Mouse (Mus musculus) frontal cortex, postnatal 36 days (tissue): ENCODE data around the gene Mms19.

Experiments used
- DNase-seq, 2 experiments: peaks; one replicate each; pipeline ENCODE4 v3.0.0; 2022; ENCODE audit warnings: low spot score in 2 of 2

Mms19 gene

DNA sequence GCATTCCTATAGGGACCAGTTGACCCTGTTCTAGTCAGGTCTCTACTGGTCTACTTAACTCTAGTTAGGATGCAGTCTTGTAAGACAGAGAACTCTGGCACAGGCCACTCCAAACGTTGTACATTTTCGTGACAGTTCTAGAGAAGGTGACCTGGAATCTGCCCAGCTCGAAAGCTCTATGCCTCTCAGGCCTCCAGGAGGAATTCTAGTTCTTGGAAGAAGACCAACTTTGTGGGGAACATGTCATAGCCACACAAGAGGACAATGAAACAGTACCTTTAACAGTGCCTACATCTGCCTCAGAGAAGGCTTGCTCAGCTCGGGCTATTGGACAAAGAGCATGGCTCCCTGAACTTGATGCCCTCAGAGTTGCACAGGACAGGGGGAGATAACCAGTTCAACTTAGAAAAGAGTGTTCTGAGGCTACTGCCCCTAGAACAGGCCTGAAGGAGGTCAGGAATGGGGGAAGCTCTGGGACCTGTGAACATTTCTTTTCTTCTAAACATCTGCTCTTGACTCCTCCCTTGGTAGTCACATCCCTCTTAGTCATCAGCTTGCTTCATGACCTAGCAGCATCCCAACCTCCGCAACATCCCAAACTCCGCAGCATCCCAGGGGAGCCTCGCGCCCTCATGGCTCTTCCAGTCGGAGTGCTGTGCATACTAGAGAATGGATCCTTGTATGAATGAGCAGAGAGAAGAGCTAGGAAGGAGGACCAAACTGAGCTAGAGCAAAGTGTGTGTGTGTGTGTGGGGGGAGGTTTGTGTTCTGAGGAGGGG is 18.0 kb upstream of the Mms19 start:
- DNase-seq, result no peak

DNA sequence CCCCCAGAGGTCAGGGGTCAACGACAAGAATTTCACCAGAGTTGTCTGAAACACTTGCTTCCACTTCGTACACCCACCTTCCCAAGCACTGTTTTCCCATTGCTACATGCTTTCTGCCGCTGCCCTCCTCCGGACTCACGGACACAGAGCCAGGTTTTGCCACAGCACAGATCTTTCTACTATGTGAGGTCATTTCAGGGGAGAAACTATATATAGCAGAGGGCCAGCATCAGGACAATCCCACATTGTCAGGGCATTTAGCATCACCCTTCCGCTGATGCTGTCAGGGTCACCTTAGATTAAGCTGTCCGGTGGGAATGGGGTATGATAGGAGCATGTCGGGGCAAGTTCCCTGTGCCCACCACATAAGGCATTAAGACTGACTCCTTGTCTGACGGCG is 16.1 kb upstream of the Mms19 start:
- DNase-seq, result no peak

DNA sequence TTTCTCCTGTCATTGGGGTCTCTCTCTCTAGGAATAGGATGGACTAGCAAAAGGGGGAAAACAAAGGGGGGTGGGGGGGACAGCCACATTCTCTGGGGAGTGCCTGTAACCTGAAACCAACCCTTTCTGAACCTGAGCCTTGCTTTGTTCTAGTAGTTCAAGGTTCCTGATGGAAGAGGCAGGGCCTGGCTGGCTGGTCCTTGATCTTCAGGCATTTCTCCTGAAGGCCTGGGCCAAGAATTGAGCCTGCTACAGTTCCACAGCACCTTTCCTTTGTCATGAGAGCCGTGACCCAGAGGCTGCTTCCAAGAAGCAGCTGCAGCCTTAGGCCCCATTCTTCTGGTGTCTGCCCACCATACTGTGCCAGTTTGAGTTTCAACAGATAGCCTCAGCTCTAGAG is 14.5 kb upstream of the Mms19 start:
- no peak for DNase-seq

DNA sequence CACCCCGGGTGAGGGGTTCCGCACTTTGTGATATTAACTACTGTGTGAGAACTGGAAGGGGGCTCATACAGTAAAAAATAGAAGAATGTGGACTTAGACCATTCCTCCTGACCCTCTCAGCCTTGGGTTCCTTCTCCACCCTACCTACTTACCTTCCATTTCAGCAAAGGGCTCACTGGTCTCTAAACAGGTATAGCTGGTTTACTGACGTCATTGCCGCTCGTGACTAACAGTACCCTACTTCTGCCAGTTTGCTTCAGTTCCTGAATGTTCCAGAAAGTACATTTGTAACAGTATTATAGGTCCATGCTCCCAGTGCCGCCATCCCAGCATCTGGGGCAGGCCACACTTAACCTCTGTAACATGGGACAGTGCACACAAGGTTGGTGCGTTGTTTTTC is 13.1 kb upstream of the Mms19 start:
- DNase-seq, result no peak

DNA sequence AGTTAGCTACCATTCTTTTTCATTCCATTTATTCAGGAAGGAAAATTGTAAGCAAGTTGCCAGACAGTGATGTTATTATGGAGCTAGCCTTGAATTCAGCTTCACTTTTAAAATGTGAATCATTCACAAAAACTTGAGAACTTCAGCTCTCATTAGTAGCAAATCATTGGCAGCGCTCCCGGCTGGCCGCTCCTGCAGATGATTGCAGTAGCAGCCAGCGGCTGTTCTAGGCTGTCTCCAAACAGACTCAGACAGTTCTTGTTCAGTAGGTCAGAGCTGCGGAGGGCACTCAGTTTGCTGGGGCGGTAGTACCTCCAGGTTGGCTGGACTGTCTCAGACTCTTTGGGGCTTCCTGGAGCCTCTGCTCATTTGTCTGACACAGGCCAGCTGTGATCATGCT is 12.5 kb upstream of the Mms19 start:
- peak; percentile 76 to 85 for DNase-seq

DNA sequence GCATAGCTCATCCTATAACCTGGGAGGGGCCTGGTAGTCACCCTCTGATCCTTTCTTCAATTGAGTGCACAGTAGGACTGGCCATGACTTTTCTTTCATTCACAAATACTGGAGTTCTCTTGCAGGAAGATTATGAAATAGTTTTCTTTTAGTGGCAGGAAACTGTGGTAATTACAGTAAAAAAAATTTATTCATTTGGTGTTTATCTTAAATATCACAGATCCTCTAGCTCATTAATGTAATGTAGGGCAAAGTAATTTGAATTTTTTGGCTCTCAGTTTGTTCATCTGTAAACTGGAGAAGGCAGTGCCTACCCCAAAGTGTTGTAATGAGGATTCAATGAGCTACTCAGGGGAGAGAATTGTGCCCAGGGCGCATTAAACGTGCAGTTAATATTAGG is 12.0 kb upstream of the Mms19 start:
- DNase-seq, result no peak

DNA sequence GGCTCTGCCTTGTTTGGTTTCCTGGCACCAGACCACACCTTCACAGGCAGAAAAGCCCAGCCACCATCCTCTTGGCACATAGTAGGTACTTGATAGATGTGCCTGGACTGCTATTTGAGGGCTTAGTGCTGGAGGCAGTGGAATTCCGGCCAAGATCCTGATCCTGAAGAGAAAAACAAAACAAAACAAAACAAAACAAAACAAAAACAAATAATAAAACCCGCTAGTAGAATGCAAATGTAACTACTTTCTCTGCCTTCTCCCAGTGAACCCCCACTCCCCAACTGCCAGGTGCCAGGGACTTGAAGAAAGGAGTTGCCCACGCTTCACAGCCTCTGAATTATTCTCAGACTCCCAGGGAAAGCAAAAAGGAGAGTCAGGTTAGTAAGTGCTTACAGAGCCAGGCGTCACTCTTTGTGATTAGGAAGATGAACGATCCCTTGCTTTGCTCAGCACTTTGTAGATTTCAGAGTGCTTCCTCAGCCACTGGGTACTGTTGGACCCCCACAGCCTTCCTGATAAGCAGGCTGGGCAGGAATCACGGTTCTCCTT is 11.0 kb upstream of the Mms19 start:
- DNase-seq, result no peak

DNA sequence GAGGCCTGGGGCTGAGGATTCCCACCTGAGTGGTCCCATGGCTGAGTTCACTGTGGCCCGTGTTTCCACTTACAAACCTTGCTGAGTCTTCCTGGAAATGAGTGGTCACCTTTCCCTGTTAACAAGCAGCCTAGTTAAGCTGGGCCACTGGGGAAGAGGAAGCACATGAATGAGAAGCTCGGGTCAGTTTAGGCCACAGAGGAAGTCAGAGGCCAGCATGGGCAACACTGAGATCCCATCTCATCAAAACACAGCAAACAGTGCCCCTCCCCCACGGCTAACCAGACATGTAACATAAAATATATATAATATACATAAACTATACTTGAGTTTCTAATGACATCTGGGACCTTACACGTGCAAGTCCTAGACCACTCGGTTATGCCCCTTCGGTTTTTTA is 8.9 kb upstream of the Mms19 start:
- no peak for DNase-seq

DNA sequence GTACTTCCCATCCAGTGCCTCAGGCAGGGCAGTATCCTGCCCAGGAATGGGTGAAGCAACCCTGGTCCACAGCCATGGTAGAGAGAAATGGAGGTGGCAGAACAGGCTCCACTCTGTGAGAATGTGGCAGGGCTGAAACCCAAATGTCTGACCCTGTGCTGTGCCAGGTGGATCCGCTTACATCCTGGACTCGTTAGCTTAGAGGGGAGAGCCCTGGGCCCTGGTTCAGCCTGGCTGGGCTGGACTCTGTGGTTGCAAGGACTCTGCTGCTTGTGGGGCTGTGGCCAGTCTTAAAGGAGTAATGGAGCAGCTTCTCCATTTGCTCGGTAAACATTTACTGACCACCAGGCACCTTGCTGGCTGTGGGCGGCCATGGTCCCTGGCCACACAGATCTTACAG is 6.2 kb upstream of the Mms19 start:
- DNase-seq, result no peak

DNA sequence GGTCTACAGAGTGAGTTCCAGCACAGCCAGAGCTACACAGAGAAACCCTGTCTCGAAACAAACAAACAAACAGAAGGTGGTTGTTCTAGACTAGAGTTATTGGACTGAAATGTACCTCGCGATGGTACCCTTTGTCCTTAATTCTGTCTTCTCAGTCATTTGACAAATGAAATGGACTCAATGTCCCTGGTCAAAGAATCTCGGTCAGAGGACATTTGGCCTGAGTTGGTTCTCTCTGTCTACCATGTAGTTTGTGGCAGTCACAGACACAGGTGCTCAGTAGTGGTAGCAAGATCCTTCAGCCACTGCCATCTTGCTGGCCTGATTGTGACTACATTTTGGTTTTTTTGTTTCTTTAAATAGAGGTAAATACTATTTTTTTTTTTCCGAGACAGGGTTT is 5.0 kb upstream of the Mms19 start:
- DNase-seq, result no peak

DNA sequence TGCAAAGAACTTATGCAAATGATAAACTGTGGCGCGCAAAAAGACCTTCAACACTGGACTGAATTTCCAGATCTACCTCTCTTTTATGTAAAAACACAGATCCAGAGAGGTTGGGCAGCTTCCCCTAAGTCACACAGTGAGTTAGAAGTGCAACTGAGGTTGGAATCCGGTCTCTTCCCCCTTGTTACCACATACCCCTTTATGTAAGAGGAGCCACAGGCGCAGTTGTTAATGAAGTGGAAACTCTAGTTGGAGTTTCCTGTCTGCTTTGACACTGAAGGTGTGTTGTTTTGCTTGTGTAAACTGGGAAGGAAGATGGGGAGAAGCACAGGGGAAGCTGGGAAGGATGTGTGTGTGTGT is 1.8 kb upstream of the Mms19 start:
- no peak for DNase-seq

DNA sequence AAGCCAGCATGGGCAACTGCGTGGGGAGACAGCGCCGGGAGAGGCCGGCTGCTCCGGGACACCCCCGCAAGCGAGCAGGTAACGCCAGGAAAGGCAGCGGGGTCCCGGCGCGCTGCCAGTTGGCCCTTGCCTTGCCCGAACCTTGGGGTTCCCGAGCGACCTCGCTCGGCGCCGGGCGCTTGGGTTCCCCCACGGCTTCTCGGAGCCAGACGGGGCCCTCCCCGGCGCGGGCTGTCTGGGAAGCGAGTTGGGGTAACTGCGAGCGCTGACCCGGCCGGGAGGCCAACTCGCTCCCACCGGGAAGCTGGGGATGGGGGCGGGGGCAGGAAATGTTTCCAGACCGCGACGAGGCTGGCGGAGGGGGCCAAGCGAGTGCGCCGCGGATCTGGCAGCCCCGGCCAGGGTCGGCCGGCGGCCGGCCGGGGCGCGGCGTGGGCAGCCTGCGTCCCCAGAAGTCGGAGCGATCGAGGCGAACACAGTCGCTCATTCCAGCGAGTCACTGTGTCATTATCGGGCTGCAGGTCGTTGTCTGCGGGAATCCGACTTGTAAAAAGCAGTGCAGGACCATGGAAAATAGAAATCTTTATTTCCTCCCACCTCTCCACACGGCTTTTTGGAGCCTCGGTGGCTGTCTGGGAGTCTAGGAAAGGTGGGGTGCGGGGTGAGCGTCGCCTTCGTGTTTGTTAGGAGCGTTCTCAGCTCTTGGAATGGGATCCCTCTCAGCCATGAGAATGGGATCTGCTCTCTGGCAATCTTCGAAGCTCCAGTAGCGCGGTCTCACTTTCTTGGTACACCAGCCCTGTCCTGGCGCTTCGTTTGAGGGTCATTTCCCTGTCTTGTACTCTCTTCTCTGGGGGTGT is 1.2 kb upstream of the Mms19 start:
- peak; percentile 16 to 23 for DNase-seq

DNA sequence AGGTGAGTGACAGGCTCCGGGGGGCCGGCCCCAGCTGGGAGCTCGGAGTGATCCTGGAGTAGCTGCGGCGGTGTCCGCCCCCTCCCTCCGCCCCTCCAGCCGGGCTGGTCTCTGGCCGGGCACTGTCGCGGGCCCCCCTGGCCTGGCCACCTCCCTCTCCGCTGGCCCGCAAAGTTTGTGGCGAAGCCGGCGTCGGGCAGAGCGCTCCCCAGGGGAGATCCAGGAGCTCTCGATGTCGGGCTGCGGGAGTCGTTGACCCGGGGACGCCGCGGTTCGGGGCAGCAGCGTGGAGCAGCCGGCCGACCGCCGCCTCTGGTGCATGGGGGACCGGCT is 604 bp upstream of the Mms19 start, which contains the start of gene Ubtd1:
Gene Ubtd1 (plus strand): TSS at position 169 of the 333 bp plus-strand sequence.
- DNase-seq, result no peak

DNA sequence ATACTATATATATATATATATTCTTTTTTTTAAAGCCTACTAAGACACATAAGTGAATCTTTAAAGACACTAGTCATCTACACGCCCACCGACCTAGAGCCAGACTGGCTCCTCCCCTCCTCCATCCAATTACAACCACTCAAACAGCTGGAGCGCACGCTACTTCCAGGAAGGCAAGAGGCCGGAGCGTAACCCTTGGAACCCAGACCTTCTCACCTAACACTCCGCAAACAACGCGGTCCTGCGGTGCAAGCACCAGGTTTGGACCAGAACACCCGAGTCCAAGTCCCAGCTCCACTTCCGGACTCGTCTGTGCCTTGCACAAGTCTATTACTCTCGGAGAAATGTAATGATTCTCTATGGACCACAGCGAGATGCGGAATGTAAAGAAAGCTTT is 537 bp downstream of the Mms19 start:
- no peak for DNase-seq

DNA sequence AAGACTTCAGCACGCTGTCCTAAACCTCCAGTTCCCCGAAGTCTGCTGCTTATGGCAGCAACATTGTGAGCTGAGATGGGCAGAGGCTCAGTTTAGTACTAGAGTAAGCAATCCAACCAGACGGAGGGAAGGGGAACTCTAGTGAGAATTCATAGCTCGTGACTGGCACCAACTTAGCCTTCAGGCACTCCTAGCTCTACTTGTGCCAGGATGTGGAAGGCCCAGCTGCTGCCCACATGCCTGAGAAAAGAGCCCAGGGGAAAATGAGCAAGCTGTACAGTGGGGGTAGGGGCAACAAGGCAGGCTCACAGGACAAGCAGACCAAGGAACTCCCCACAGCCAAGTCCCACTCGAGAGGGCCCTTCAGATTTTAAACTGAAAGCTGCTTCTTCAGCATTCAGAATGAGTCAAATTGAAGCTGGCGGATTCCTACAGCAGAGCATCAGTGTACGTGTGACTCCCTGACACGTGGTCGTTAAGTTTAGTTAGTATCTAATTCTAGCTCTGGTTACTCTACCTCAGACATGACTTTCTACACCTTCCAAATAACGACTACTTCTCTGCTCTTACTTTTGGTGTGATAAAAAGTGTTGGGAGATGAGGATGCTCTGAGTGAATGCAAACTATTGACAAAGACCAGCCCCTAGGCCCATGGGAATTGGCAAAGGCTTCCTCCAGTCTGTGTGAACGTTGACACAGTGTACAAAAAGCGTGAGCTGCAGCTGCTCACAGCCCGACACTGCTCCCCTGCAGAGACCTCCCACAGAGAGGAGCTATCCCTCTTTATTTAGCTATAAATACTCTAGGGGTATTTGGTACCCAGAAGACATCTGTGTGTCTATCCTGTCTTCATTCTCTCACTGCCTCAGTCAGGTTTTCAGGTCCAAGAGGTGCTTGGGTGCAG is 6.8 kb downstream of the Mms19 start:
- peak; percentile 28 to 61 for DNase-seq

DNA sequence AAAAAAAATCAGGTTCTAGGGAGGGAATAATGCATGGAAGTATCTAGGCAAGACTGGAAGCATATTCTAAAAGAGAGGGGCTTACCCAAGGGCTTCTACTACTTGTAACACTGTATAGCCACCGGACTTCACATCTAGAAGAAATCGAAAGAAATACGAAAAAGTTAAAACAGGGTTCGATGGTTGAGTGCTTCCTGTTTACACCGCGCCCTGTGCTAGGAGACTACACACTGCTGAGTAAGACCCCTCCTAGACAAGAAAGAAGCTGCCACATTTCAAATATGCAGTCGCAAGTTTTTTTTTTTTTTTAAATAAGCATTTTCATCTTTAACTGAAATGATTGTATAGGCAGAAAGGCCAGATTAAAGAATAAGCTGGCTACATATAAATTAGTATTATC is 11.3 kb downstream of the Mms19 start:
- DNase-seq, result no peak

DNA sequence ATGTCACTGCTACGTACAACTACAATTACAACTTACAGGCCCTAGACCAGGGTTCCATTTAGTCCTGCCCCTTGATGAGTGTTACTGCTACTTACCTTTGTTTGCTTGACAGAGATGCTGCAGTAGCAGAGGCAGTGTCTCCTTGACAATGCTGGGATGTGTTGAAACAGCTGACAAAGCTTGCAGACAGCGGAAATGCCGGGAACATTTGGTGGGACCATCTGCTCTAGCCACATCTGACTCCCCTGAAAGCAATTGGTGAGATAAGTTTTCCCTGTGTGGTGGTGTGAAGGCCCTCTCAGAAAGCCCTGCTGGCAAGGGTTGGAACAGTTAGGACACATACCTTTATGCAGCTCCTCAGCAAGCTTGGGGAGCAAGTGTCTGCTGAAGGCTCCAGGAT is 27.4 kb downstream of the Mms19 start:
- peak in 1 of 2 experiments; percentile 20 for DNase-seq

DNA sequence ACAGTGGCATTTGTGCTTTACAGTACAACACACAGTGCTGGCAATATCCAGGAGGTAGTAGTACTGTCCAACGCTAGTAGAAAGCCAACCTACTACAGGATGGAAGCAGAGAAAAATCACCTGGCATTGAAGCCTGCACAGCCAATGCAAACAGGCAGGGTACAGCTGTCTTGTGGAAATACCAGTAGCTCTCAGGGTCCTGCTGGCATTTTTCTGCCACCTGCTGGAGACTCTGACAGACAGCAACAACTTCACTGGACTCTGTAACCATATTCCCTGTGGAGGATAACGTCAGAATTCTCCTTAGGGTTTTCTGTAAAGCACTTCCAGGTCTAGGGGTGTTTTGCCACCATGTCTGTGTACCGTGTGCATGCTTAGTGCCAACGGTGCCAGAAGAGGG is 28.7 kb downstream of the Mms19 start:
- peak in 1 of 2 experiments; percentile 24 for DNase-seq

DNA sequence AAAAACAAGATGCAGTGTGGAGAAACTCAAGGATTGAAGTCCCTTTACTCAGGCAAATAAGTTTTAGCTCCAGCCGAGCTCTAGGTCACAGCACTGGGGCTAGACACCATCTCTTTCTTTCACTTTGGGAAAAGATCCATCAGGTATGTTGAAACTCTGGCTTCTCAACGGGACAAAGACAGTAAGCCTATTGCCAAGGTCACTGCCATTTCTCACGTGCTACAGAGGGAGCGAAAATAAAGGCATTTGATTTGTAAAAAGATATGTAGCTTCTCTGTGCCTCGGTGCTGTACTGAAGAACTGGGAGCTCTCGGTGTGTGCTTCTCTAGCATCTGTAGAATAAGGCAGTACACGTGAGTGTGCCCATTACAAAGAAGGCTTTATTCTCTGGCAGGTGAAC is 37.1 kb downstream of the Mms19 start:
- DNase-seq, result no peak

DNA sequence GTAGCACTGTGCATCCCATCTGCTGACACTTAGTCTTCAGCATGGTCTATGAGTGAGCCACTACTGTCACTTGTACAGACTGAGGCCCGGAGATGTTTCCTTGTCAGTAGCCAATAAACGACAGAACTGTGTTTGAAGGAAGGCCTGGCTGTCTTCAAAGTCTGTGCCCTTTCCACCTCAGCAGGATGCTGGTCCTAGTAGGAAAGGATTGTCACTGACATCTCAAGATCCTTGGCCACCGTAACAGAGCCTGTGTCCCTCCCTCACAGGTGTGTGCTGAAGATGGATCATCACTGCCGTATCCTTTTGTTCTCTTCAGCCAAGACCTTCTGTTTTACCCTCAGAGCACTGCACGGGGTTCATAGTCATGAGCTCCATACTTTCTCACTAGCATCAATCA is 42.4 kb downstream of the Mms19 start:
- DNase-seq, result no peak

DNA sequence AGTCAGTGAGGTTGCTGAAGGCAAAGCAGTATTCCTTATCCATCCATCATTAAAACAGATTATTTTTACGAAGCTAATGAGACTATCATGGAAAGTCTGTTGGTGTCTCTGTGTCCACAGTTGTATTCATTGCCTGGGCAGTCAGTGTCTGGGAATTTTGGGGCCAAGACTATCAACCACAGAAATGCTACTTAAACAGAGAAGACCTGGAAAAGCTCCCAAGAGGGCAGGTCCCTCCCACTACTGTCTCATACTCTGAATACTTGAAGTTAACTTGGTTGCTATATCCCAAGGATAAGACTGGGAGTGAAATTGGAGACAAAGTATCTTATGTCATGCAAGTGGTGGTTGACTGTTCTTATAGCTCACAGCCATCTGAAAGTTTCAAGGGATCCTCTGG is 45.0 kb downstream of the Mms19 start:
- DNase-seq, result no peak

DNA sequence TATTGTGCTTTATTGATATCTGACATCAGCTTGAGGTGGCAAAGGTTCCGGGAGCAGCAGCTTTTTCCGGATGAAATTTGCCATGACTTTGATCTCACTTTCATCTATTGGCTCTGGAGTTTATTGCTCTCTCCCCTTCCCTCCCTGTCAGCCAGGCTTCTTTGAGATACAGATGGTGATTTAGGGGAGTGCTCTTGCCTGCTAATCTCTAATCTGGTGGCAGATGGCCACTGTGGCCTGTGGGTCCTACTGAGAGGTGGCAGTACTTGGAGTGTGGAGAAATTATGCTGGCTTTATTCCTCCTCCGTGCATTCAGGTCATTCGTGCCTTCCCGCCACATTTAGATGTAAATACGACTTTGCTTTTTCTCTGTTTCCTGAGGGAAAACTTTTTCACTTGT is 46.8 kb downstream of the Mms19 start:
- DNase-seq, result no peak
